20 mouse cellular contexts compared by ENCODE assay signal in genomic region chr16:6309940-6310339, GRCm38 (mm10).
DNase-seq lines count a peak whose midpoint lies in the region; ATAC-seq and TF ChIP-seq lines count a peak whose summit lies in the region.
"Had no signal": no experiment of that assay in that cellular context is flagged by ENCODE, and none has a peak within 500 bp of the region (broad histone marks: within the 10 kb centered on the region; RNA-seq: fewer than 3 reads in every experiment).

No protein-coding gene starts in this region.

- no peak overlapping the region for H3K4me2 ChIP-seq in lung, postnatal 0 days (replicated peaks; ENCODE audit: low read depth, low read length)
- H3K4me2 ChIP-seq in hindbrain, postnatal 0 days (ENCODE audit: low read depth, low read length): no peak overlapping the region
- H3K4me2 ChIP-seq: embryonic facial prominence, embryonic 12.5 days; forebrain, embryonic 15.5 days; heart, embryonic 13.5 days; hindbrain, embryonic 15.5 days had no signal

- H3K27me3 ChIP-seq in lung, postnatal 0 days (replicated peaks; ENCODE audit: insufficient read depth, low read length): no peaks in the 10 kb centered on the region
- H3K27me3 ChIP-seq in hindbrain, postnatal 0 days (ENCODE audit: insufficient read depth, low read length): no peaks in the 10 kb centered on the region
- H3K27me3 ChIP-seq: embryonic facial prominence, embryonic 12.5 days; forebrain, embryonic 15.5 days; heart, embryonic 13.5 days; hindbrain, embryonic 15.5 days had no signal

- TF ChIP-seq CTCF in lung, postnatal 0 days (IDR thresholded peaks at IDR 0.05): no peak
- TF ChIP-seq CTCF in hindbrain, postnatal 0 days (IDR thresholded peaks at IDR 0.05; ENCODE audit: low read depth): no peak

- no peak for TF ChIP-seq EP300 in lung, postnatal 0 days (IDR thresholded peaks at IDR 0.05)

- H3K9me3 ChIP-seq in lung, postnatal 0 days (ENCODE audit: low read length): no peaks in the 10 kb centered on the region
- H3K9me3 ChIP-seq in hindbrain, postnatal 0 days (ENCODE audit: low read length): no peaks in the 10 kb centered on the region
- H3K9me3 ChIP-seq: embryonic facial prominence, embryonic 12.5 days; forebrain, embryonic 15.5 days; heart, embryonic 13.5 days; hindbrain, embryonic 15.5 days had no signal

- H3K9ac ChIP-seq in lung, postnatal 0 days (replicated peaks; ENCODE audit: low read depth): no peak overlapping the region
- no peak overlapping the region for H3K9ac ChIP-seq in hindbrain, postnatal 0 days (replicated peaks; ENCODE audit: low read length)
- H3K9ac ChIP-seq: embryonic facial prominence, embryonic 12.5 days; forebrain, embryonic 15.5 days; heart, embryonic 13.5 days; hindbrain, embryonic 15.5 days had no signal

- DNase-seq in adrenal gland, postnatal 25 days: peak; percentile 6
- DNase-seq in adrenal gland, adult 18-20 months (ENCODE audit: low spot score in 2 of 2): no peak
- DNase-seq in cerebellum, adult 9-11 months: peak; percentile 31
- no peak for DNase-seq in cerebellum, postnatal 4 days (ENCODE audit: low spot score in 2 of 2)
- DNase-seq in lung, postnatal 0 days (ENCODE audit: low spot score): peak; percentile 10
- DNase-seq in lung, postnatal 25 days (ENCODE audit: low spot score): no peak
- DNase-seq in cerebellum, postnatal 10 days: peak; percentile 63 to 73
- DNase-seq in hindbrain, postnatal 0 days (ENCODE audit: low spot score): no peak
- DNase-seq: adrenal gland, postnatal 10 days; B cell, adult 2 months; gastrocnemius, postnatal 36 days; heart, adult 11 months; heart, postnatal 36 days had no signal

- H3K36me3 ChIP-seq in lung, postnatal 0 days (ENCODE audit: insufficient read depth, low read length): no peaks in the 10 kb centered on the region
- H3K36me3 ChIP-seq in hindbrain, postnatal 0 days (ENCODE audit: insufficient read depth, low read length): no peaks in the 10 kb centered on the region
- H3K36me3 ChIP-seq: embryonic facial prominence, embryonic 12.5 days; forebrain, embryonic 15.5 days; G1E; heart, embryonic 13.5 days; hindbrain, embryonic 15.5 days had no signal

- no peak overlapping the region for H3K4me3 ChIP-seq in lung, postnatal 0 days (ENCODE audit: low read depth, low read length)
- H3K4me3 ChIP-seq in hindbrain, postnatal 0 days (ENCODE audit: low read length): no peak overlapping the region
- H3K4me3 ChIP-seq: embryonic facial prominence, embryonic 12.5 days; forebrain, embryonic 15.5 days; heart, embryonic 13.5 days; hindbrain, embryonic 15.5 days had no signal

- ATAC-seq in lung, postnatal 0 days: no peak
- ATAC-seq in hindbrain, postnatal 0 days: no peak
- ATAC-seq: CD4-positive, CD25-positive, alpha-beta regulatory T cell, adult 4 months; inflammation-experienced regulatory T-cells, adult 6 months had no signal

- H3K27ac ChIP-seq in lung, postnatal 0 days (ENCODE audit: low read length): no peak overlapping the region
- no peak overlapping the region for H3K27ac ChIP-seq in hindbrain, postnatal 0 days
- H3K27ac ChIP-seq: embryonic facial prominence, embryonic 12.5 days; heart, embryonic 13.5 days; hindbrain, embryonic 15.5 days had no signal

- H3K4me1 ChIP-seq in lung, postnatal 0 days (ENCODE audit: insufficient read depth, low read depth, low read length): no peaks in the 10 kb centered on the region
- no peaks in the 10 kb centered on the region for H3K4me1 ChIP-seq in hindbrain, postnatal 0 days (ENCODE audit: insufficient read depth, low read length)
- H3K4me1 ChIP-seq: embryonic facial prominence, embryonic 12.5 days; heart, embryonic 13.5 days; hindbrain, embryonic 15.5 days had no signal

Comparison
In these comparisons a context has a peak if more than half of its experiments do, and no peak if none do; other contexts are left out.
1. DNase-seq: peak in adrenal gland, postnatal 25 days (single experiment), cerebellum, adult 9-11 months (single experiment), lung, postnatal 0 days (single experiment) and cerebellum, postnatal 10 days (2 of 2); none in adrenal gland, adult 18-20 months (0 of 2), cerebellum, postnatal 4 days (0 of 2), lung, postnatal 25 days (single experiment) and hindbrain, postnatal 0 days (single experiment).